Mouse (Mus musculus): ENCODE results near the gene Gtf2a1.
"Not testable (repeated sequence)": the region's sequence is repeated elsewhere in the genome, so short reads cannot be mapped to it uniquely, and the experiment has no call there.

Gtf2a1 gene

GRCm38 (mm10) chr12:91589847-91590690 lies at the start of gene Gtf2a1:
Gtf2a1 (minus strand) TSS chr12:91590487.
- peak; percentile 94 for DNase-seq

DNA sequence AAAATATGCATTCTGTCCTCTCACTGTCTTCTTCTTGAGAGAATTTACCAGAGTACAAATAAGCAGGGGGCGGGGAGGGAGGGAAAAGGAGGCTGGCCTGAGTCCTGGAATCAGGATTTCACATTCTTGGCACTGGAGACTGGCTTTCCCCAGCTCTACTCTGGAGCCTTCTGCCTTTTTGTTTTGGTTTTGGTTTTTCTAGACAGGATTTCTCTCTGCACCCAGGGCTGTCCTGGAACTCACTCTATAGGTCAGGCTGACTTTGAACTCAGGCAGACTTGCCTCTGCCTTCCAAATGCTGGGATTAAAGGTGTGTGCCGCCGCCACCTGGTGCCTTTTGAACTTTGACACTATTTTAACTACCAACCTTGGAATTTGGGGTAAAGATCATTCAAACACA lies 48.1 kb upstream of the Gtf2a1 start:
- DNase-seq: no peak

DNA sequence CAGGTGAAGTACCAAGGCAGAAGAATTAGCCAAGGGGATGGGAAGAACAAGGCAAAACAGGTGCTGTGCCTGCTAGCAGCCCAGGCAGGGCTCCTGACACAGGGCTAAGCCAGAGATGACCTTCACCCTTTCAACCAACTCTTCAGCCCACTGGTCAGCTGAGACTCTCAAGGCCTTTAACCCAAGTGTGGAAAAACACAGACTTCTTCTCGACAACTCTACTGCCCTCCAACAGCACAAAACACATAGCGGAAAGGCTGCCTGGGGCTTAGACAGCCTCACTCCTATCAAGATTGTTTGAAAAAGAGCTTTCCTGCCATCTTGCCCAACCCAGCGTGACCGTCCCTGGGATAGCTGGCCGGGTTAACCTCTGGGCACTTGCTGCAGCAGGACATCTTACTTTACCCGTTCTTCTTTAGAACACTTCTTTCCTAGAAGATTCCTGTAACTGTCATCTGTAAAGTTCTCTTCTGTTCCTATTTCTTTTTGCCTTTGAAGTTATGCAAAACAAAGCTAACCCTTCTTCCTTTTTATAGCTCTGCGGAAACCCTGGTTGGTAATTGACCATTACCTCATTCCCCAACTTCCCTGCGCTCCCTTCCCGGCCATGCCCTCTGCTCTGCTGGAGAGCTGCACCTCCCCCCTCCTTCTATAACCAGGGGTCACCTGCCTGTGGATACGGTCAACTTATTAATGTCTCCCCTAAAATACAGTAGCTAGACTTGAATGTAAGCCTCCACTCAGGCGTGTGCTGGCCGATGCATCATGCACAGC lies 47.0 kb upstream of the Gtf2a1 start:
- no peak for DNase-seq

- no peak for DNase-seq
These were observed 36.2 kb upstream of the Gtf2a1 start for GRCm38 (mm10) chr12:91626482-91626881.

GRCm38 (mm10) chr12:91625013-91625412 lies 34.7 kb upstream of the Gtf2a1 start:
- DNase-seq: no peak

GRCm38 (mm10) chr12:91609425-91609824 lies 19.1 kb upstream of the Gtf2a1 start:
- DNase-seq: no peak

DNA sequence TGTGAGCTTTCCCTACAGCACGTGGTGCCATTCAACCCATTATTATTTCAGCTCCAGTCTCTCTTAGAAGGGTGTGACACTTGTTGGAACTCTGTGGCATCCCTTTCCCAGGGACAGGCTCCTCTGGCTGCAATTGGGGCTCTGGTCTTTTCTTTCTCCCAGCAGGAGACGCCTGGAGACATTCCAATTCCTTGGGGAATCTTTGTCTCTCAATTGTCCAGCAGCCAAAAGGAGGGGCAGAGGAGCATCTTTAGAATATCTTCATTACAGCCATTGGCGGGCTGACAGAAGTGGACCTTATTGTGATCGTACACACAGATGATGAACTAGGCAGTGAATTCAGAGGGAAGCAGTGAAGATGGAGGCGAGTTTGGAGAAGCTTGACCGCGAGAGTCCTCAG lies 17.4 kb upstream of the Gtf2a1 start:
- no peak for DNase-seq

DNA sequence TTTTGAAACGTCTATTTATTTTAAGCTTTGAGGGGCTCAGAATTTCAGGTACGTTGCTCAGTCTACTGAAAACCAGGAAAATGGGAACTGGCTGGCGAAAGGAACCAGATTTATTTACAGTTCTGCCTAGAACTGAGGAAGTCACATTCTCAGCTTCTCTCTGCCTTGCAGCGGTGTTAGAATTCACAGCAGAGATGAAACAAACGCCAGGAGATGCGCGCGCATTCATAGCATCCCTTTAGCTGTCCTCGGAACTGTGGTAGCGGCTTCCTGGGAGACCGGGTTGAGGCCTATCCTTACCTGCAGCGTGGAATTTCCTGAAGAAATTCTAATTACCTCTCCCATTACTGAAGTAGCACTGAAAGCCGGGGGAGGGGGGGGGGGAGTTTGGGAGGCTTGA lies 16.4 kb upstream of the Gtf2a1 start:
- peak; percentile 21 for DNase-seq

GRCm38 (mm10) chr12:91604600-91604999 lies 14.3 kb upstream of the Gtf2a1 start:
- no peak for DNase-seq

DNA sequence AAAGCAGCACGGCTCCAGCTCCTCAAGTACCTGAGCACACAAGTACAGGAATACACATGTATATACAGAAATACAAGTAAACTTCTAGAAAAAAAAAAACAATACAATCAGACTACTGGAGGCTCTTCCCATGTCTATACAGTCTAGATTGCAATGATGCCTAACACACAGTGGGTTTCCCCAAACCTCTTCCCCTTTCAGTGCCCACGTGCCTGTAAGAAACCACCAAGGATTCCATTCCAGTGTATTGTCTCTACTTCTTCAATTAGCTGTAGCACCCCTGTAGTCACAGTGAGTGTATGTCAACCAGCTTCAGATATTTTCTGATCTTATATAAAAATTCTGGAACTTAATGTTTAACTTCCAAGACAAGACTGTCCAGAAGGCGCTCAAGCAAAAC lies 1.8 kb upstream of the Gtf2a1 start:
- no peak for DNase-seq

- no peak for DNase-seq
These were observed 904 bp upstream of the Gtf2a1 start for GRCm38 (mm10) chr12:91591191-91591590.

DNA sequence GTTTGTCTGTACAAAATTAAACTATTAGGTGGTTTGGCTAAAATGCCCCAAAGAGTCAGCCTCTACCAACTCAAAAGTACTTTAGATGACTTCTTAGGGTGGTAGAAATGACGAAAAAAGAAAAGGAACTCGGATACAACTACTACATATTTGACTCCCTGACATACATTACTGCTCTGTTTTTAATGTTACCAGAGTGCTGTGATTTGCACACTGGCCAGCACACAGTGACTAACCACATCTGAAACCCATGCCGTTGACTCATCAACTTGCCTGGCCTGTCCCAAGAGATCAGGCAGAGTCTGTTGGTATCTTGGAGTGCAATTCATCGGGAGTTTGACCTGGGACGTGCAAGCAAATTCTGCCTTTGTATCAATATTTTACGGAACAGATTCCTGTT lies 429 bp upstream of the Gtf2a1 start:
- no peak for DNase-seq

- DNase-seq: no peak
These were observed 793 bp downstream of the Gtf2a1 start for GRCm38 (mm10) chr12:91589542-91589846.

DNA sequence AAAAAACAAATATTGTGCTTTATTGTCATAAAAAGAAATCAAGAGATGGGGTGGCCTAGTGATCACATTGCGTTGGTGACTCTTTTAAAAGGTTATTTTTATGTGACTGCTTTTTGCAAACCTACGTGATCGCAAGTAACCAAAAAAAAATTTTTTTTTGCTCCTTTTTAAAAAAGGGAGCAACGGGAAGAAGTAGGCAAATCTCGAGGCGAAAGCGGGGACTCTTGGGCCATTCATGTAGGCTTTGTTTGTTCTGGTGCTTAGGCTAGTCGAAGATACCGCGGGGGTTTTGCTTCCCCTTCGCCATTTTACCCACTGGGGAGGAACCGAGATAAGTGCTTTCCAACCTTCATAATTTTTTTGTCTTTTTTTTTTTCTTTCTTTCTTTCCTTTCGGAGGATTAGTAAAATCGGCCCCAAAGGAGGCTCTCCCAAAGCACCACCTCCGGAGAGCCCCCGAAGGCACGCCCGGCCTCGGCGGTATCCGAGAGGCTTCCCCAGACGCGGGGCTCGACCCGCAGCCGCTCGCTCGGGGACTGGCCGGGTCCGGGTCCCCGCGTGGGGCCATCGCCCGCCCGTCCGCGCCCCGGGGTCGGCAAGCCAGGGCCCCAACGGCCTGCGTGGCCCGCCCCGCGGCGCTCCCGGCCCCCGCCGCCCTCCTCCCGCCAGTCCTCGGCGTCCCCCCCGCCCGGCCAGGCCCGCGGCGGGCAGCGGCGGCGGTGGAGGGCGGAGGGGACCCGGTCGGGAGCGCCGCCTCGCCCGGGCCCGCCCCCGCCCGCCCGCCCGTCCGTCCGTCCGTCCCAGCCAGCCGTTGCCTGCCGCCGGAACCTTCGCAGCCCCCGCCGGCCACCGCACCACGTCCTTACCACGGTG lies 1.4 kb downstream of the Gtf2a1 start:
- DNase-seq: peak; percentile 37

DNA sequence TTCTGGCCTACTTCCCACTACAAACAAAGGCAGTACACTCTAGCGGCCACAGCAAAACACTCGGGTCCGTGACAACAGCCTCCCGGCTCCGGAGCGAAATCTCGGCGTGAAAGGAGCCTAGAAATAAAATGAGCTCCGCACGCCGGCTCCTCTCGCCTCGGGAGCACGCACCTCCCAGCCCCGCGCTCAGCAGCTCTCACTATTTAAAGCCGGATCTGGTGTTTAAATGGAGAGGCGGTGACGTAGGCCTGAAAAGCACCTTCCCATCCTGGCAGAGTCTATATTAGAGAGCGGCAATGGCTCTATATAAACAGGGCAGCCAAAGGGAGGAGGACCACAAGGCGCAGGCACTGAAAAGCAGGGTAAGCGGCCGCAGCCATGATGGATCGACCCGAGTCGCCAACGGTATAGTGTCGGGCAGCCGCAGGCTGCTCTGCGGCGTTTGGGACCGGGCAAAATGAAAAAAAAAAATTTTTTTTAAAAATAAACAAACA lies 2.1 kb downstream of the Gtf2a1 start:
- DNase-seq: peak; percentile 93

DNA sequence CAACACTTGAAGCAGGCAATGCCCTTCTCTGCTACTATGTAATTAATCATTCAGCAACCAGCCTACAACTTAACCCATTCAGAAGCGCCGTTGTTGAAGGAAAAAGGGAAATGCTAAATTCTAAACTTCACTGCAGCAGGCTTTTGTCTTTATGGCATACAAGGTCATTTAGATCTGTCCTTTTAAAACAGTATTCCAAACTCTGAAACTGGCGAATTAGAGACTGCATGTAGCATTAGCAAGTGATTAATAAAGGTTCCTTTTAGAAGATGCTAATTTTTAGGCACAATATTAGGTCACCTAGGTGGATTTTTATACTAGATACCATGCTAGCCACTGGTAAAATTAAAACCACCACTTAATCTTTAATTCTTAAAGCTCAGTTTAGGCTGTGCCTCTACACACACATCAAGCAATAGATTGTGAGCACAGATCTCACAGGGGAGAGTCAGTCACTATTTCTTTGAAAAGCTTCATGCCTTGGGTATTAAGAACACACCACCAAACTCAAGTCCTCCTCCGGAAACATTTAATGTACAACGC lies 2.7 kb downstream of the Gtf2a1 start:
- DNase-seq: no peak

DNA sequence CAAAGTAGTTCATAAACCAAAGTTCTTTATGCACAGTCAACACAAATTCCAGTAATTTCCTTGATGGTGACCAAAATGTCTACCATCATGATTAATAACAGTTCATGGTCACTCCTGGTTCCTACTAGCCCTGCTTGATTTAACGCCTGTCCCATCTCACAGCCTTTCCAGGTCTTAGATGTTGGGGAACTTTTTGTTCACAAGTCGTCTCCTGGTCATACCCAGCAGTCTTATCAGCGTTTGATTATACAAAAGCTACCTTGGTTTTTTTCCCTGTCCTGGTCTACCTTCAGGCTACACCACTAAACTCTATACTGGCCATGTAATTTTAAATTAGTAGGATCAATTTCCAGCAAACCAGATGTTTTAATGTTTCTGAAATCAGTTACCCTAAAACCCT lies 3.2 kb downstream of the Gtf2a1 start:
- no peak for DNase-seq

DNA sequence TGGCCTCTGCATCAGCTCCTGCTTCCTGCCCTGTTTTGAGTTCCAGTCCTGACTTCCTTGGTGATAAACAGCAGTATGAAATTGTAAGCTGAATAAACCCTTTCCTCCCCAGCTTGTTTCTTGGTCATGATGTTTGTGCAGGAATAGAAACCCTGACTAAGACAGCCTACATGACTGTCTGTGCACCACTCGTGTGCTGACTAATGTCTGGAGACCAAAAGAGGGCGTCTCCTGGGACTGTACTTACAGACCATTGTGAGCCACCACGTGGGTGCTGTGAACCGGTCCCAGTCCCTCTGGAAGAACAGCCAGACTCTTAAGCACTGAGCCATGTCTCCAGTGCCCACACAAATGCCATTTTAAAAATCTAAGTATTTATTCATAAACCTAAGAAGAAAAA lies 4.5 kb downstream of the Gtf2a1 start:
- DNase-seq: not testable (repeated sequence)

DNA sequence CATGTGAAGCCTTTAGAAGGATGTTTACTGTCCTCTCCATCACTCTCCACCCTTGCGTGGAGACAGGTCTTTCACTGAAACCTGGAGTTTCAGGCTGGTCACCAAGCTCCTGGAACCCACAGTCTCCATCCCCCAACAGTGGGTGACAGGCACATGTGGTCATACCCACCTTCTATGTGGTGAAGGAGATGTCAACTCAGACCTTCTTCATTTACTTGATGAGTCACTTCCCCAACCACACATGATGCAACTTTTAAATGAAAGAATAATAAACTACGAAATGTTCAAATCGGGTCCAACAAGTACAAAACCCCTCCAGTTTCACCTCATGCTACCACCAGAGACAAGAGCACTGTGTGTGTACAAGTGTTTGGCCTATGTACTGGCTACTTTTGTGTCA lies 5.1 kb downstream of the Gtf2a1 start:
- DNase-seq: no peak

GRCm38 (mm10) chr12:91583409-91583808 lies 6.9 kb downstream of the Gtf2a1 start:
- no peak for DNase-seq

GRCm38 (mm10) chr12:91582362-91583002 lies 7.8 kb downstream of the Gtf2a1 start:
- DNase-seq: no peak
